Mouse (Mus musculus): ENCODE measurements around the gene Agpat4. TPM values are rescaled to one million over a fixed set of nuclear protein-coding genes. Genes with fewer than 3 reads are reported as not detected.
"Not testable (repeated sequence)": the region's sequence is repeated elsewhere in the genome, so short reads cannot be mapped to it uniquely, and the experiment has no call there.

The Agpat4 gene
- total RNA-seq, 2 experiments from 2014 or later, result 2.0 to 3.0 TPM

DNA sequence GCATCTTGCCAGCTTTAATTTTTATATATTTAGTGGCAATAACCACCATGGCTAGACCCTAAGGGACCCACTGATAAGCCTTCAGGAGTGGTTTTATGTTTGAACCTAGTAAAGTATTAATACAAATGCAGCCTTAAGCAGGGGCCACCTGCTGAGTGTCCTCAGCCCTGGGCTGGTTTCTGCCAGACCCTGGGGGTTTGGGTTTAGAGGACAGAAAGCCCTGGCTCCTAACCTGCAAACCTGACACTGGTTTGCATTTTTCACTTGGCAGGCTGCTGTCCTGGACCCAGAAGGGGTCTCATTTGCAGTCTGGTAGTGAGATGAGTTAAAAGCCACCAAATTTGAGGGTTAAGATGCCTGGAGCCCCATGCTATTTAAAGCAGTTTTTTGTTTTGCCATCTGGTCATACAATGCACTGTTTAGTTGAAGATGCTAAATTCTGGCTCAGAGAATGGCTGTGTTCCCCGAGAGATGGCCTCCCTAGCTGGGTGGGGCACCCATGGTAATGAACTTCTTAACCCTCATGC lies 88.6 kb downstream of the Agpat4 start:
- H3K27ac ChIP-seq, result no peak overlapping the region
- H3K4me3 ChIP-seq, result no peak overlapping the region
- DNase-seq, result no peak
- TF ChIP-seq CTCF (IDR thresholded peaks at IDR 0.05), result no peak
- intact Hi-C loops (cut with DNase I), result loop anchor here (5.0 to 10.0 kb wide), 2 partner anchors 45 to 82 kb away; no protein-coding TSS in a partner anchor

GRCm38 (mm10) chr17:12209481-12209880 lies 91.0 kb downstream of the Agpat4 start:
- TF ChIP-seq CTCF (IDR thresholded peaks at IDR 0.05), result no peak
- intact Hi-C loops (cut with DNase I), result loop anchor here (5.0 to 10.0 kb wide), 2 partner anchors 47 to 85 kb away; no protein-coding TSS in a partner anchor
- no peak for DNase-seq
- H3K4me3 ChIP-seq, result no peak overlapping the region
- H3K27ac ChIP-seq, result no peak overlapping the region

DNA sequence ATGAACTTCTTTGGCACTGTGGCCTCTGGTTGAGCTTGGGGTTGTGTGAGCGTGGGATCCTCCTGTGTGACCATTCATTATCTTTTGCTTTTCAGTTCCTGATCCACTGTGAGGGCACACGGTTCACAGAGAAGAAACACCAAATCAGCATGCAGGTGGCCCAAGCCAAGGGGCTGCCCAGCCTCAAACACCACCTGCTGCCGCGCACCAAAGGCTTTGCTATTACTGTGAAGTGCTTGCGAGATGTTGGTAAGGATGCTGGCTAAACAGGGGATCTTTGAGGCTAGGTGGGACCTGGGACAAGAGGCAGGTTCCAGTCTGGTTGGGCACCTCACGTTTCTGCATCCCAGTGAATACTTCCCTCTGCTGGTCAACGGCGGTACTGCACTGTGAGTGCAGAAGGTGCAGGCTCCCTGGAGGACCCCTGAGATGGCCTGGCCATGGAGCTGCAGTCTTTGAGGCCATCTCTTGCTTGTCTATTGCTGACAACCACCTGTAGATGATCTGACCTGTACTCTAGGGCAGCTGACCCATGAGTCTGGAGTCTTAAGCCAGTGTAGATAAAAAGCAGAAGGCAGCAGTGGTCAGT lies 92.1 kb downstream of the Agpat4 start:
- intact Hi-C loops (cut with DNase I), result loop anchor here (1.0 kb wide), 1 partner anchor 171 kb away; no protein-coding TSS in a partner anchor
- Histone ChIP-seq H3K4me3 (no peak overlapping the region), H3K27ac (no peak overlapping the region)
- TF ChIP-seq CTCF (IDR thresholded peaks at IDR 0.05), result peak; percentile 100; the same call in 1 of the 2 replicates
- DNase-seq, result peak; percentile 89

DNA sequence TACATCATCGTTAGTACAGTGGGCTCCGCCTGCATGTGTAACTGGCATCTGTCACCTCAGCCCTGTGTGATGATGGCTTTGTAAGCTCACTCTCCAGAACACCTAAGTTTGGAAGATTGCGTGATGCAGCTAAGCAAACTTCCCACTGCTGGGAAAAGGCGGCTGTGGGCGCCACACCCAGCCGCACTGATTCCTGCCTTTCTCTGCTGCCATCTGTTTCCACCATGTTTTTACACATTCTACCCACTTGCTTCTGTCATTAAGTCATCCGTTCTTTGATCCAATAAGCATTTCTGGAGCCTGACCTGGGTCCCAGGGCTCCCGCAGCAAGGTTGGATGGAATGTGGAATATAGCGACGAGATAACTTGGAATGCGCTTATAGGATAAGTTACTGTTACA lies 93.4 kb downstream of the Agpat4 start:
- no peak for TF ChIP-seq CTCF (IDR thresholded peaks at IDR 0.05)
- Histone ChIP-seq H3K27ac (no peak overlapping the region), H3K4me3 (no peak overlapping the region)
- DNase-seq, result no peak
- intact Hi-C loops (cut with DNase I), result no loop called here

DNA sequence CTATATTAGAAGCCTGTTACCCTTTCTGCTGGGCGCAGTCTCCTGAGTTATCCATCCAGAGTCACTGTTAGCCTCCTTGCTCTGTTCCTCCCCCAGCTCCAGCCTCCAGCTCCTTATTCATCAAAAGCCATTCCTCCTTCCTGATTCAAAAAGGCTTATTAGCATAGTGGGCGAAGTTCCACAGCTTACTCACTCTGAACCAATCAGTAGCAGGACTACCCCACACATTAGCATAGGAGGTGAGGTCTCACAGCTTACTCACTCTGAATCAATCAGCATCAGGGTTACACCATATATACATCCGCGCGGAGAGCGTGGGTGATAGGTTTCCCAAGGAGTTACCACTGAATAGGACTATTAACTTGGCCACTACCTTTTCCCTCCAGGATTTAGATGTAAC lies 93.8 kb downstream of the Agpat4 start:
- no peak for DNase-seq
- Histone ChIP-seq H3K27ac (no peak overlapping the region), H3K4me3 (no peak overlapping the region)
- intact Hi-C loops (cut with DNase I), result no loop called here
- TF ChIP-seq CTCF (IDR thresholded peaks at IDR 0.05), result no peak

DNA sequence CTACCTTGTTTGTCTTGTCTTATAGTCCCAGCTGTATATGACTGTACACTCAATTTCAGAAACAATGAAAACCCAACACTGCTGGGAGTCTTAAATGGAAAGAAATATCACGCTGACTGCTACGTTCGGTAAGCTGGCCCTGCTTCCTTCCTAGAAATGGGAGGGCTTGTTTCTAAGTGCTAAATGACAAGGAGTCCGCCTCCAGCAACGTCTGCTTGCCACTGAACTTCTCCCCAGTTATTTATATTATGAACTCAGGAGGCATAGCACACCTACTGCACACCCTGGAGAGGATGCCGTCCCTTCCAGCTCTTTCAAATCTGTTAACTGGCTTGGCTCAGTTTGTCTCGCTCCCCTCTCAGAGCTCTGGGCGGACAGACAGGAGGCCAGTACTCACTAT lies 94.9 kb downstream of the Agpat4 start:
- no peak overlapping the region for H3K4me3 ChIP-seq
- DNase-seq, result no peak
- no peak for TF ChIP-seq CTCF (IDR thresholded peaks at IDR 0.05)
- no peak overlapping the region for H3K27ac ChIP-seq
- intact Hi-C loops (cut with DNase I), result no loop called here

- intact Hi-C loops (cut with DNase I), result no loop called here
- Histone ChIP-seq H3K4me3 (no peak overlapping the region), H3K27ac (no peak overlapping the region)
- no peak for DNase-seq
- TF ChIP-seq CTCF (IDR thresholded peaks at IDR 0.05), result no peak
These were observed 97.7 kb downstream of the Agpat4 start for GRCm38 (mm10) chr17:12216224-12216623.

DNA sequence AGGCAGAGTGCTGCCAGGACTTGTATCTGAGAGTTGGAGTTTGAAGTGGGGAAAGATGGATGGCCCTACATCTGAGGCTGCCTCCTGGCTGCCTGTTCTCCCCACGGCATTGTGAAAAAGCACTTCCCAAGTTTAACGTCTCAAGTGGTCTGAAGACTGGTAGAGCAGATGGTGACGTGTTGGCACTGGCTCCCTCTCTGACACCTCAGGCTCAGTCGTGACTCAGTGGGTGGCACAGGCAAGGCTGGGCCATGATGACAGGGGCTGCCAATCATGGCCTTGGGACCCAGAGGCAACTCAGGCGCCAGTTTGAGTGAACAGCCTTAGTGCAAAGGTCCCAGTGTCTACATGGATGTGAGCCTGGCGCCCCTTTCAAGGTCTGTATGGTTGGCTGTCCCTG lies 103.4 kb downstream of the Agpat4 start:
- no peak overlapping the region for H3K4me3 ChIP-seq
- intact Hi-C loops (cut with DNase I), result no loop called here
- TF ChIP-seq CTCF (IDR thresholded peaks at IDR 0.05), result no peak
- no peak for DNase-seq
- no peak overlapping the region for H3K27ac ChIP-seq

DNA sequence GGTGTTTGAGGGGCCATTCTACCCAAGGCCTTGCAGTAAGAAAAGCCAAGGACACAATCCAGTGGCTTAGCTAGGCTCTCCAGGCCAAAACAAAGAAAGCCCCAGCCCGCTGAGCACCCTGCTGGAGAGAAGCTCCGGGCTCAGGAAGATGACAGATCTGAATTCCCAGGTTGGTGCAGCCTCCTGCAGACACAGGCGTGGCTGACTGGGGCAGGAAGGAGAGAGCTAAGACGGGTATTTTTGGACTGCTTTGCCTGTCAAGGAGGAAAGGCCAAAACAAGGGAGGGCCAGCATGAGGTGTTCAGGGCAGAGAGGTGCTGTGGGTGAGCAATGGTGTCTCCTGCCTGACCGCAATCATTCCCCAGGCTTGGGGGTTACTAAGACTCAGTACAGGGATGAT lies 105.2 kb downstream of the Agpat4 start:
- H3K27ac ChIP-seq, result no peak overlapping the region
- intact Hi-C loops (cut with DNase I), result no loop called here
- TF ChIP-seq CTCF (IDR thresholded peaks at IDR 0.05), result no peak
- no peak overlapping the region for H3K4me3 ChIP-seq
- DNase-seq, result no peak

GRCm38 (mm10) chr17:12224145-12224544 lies 105.6 kb downstream of the Agpat4 start:
- no peak for TF ChIP-seq CTCF (IDR thresholded peaks at IDR 0.05)
- H3K27ac ChIP-seq, result no peak overlapping the region
- DNase-seq, result no peak
- intact Hi-C loops (cut with DNase I), result no loop called here
- H3K4me3 ChIP-seq, result no peak overlapping the region

DNA sequence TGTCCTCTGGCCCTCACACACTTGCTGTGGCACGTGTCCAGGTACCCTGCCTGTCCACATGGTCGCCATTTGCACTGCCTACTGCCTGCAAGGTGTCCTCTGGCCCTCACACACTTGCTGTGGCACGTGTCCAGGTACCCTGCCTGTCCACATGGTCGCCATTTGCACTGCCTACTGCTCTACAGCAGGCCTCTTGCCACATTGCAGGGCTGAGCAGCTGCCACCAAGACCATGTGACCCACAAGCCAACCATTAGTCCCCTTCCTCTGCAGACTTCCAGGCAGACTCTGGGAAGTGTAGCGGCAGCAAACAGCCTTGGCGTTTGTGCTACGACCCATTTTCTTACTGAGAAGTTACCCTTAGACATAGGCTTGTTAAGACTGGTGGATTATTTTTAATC lies 106.0 kb downstream of the Agpat4 start:
- intact Hi-C loops (cut with DNase I); H3K27ac ChIP-seq; H3K4me3 ChIP-seq; DNase-seq: not testable (repeated sequence)

GRCm38 (mm10) chr17:12225227-12225626 lies 106.7 kb downstream of the Agpat4 start:
- TF ChIP-seq CTCF (IDR thresholded peaks at IDR 0.05), result peak; percentile 3; the same call in 1 of the 2 replicates
- no peak overlapping the region for H3K4me3 ChIP-seq
- no peak overlapping the region for H3K27ac ChIP-seq
- intact Hi-C loops (cut with DNase I), result no loop called here
- DNase-seq, result no peak

DNA sequence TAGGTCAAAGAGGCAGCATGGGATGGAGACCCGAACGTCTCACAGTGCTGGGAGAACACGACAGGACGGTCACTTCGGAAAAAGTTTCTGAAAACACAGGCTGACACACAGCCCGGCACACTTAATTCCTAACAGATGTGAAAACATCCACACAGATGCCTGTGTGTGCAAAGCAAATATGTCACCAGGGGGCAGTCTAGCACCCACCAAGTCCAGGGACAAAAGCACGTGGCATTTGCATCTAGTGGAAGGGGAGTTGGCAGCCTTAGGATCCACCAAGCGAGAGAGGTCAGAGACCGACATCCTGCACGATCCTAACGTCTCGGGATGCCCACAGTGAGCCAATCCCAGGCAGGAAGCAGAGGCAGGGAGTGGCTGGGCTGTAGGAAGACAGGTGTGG lies 108.0 kb downstream of the Agpat4 start:
- peak; percentile 53 for DNase-seq
- Histone ChIP-seq H3K4me3 (no peak overlapping the region), H3K27ac (no peak overlapping the region)
- peak; percentile 65 for TF ChIP-seq CTCF (IDR thresholded peaks at IDR 0.05)
- intact Hi-C loops (cut with DNase I), result loop anchor here (2.0 kb wide), 1 partner anchor 140 kb away; no protein-coding TSS in a partner anchor

- Histone ChIP-seq H3K4me3 (no peak overlapping the region), H3K27ac (no peak overlapping the region)
- intact Hi-C loops (cut with DNase I), result no loop called here
- DNase-seq, result no peak
- TF ChIP-seq CTCF (IDR thresholded peaks at IDR 0.05), result no peak
These were observed 109.5 kb downstream of the Agpat4 start for GRCm38 (mm10) chr17:12228001-12228400.
